In the genomic region with DNA sequence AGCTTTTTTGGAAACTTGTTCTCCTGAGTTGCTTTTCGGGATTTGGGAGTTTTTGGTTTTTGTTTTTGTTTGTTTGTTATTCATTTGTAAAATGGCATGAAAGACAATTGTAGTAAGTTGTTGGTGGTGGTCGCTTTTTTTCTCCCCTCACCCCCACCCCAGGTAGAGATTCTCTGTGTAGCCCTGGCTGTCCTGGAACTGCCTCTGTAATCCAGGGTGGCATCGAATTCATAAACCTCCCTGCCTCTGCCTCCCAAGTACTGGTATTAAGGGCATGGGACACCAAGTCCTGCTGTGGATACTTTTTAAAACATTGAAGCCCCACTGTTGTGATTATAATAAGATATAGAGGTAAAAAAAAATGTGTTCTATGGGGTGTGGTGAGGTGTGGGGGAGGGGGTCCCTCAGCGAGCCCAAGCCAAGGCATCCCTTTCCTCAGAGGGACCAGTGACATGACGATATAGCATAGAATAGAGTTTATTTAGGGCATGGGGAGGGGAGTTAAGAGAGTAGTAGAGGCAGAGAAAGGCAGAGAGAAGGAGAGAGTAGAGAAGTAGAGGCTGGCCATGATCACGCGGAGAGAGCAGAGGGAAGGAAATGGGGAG, we compare ENCODE assay signal across 8 mouse cellular contexts. TPM values are rescaled to one million over a fixed set of nuclear protein-coding genes. Genes with fewer than 3 reads are reported as not detected.
DNase-seq lines count a peak whose midpoint lies in the region; ATAC-seq lines count a peak whose summit lies in the region.

No protein-coding gene starts in this region.

- no peaks in the 10 kb centered on the region for H3K27me3 ChIP-seq in lung, embryonic 16.5 days (ENCODE audit: control insufficient read depth, insufficient read depth, low read depth, low read length)
- no peaks in the 10 kb centered on the region for H3K27me3 ChIP-seq in limb, embryonic 15.5 days
- no peaks in the 10 kb centered on the region for H3K27me3 ChIP-seq in stomach, embryonic 15.5 days (replicated peaks)

- H3K27ac ChIP-seq in lung, embryonic 16.5 days (ENCODE audit: low read length) = no peak overlapping the region
- no peak overlapping the region for H3K27ac ChIP-seq in limb, embryonic 15.5 days
- H3K27ac ChIP-seq in stomach, embryonic 15.5 days = no peak overlapping the region

- H3K4me2 ChIP-seq in lung, embryonic 16.5 days (ENCODE audit: low read depth, low read length) = peak overlapping the region; percentile 81
- peak overlapping the region; percentile 49; the same call in 1 of the 2 replicates for H3K4me2 ChIP-seq in limb, embryonic 15.5 days
- H3K4me2 ChIP-seq in stomach, embryonic 15.5 days = peak overlapping the region; percentile 66

- H3K9ac ChIP-seq in lung, embryonic 16.5 days (ENCODE audit: low read length) = no peak overlapping the region
- H3K9ac ChIP-seq in limb, embryonic 15.5 days = no peak overlapping the region
- H3K9ac ChIP-seq in stomach, embryonic 15.5 days = no peak overlapping the region

- H3K4me3 ChIP-seq in lung, embryonic 16.5 days (ENCODE audit: low read length) = peak overlapping the region; percentile 78
- H3K4me3 ChIP-seq in limb, embryonic 15.5 days = peak overlapping the region; percentile 66
- H3K4me3 ChIP-seq in stomach, embryonic 15.5 days (replicated peaks) = peak overlapping the region; percentile 61

- H3K4me1 ChIP-seq in lung, embryonic 16.5 days (replicated peaks; ENCODE audit: control insufficient read depth, insufficient read depth, low read length) = peaks cover 7% of the 10 kb centered on the region; the same call in 1 of the 2 replicates
- peaks cover 4% of the 10 kb centered on the region; the same call in 1 of the 2 replicates for H3K4me1 ChIP-seq in limb, embryonic 15.5 days
- 0 out of 2 replicates have a peak, but pooled peaks cover 3% of the 10 kb centered on the region for H3K4me1 ChIP-seq in stomach, embryonic 15.5 days

- intact Hi-C loops in left cerebral cortex, postnatal 4 days (cut with DNase I) = no loop called here

- ATAC-seq in lung, embryonic 16.5 days (ENCODE audit: low read depth) = peak; percentile 13; the same call in 1 of the 2 replicates
- no peak for ATAC-seq in limb, embryonic 15.5 days (ENCODE audit: insufficient number of reproducible peaks, low FRiP score, low TSS enrichment, low read depth)
- ATAC-seq in stomach, embryonic 15.5 days (ENCODE audit: insufficient read depth, low FRiP score, low read depth) = no peak

- H3K36me3 ChIP-seq in lung, embryonic 16.5 days (ENCODE audit: control insufficient read depth, insufficient read depth, low read length) = peaks cover 13% of the 10 kb centered on the region
- H3K36me3 ChIP-seq in limb, embryonic 15.5 days = peaks cover 22% of the 10 kb centered on the region
- H3K36me3 ChIP-seq in stomach, embryonic 15.5 days = peaks cover 18% of the 10 kb centered on the region

- H3K9me3 ChIP-seq in lung, embryonic 16.5 days (ENCODE audit: control insufficient read depth, low read length) = no peaks in the 10 kb centered on the region
- no peaks in the 10 kb centered on the region for H3K9me3 ChIP-seq in limb, embryonic 15.5 days
- no peaks in the 10 kb centered on the region for H3K9me3 ChIP-seq in stomach, embryonic 15.5 days

- 62% methylated on average over 7 of the region's 7 CpGs for WGBS in lung, embryonic 16.5 days
- WGBS in limb, embryonic 15.5 days = 55% methylated on average over 7 of the region's 7 CpGs
- WGBS in stomach, embryonic 15.5 days = 56% methylated on average over 7 of the region's 7 CpGs

- peak; percentile 33 for DNase-seq in cerebellum, adult 11-12 months
- DNase-seq in cerebellum, adult 11 months = no peak
- no peak for DNase-seq in lung, postnatal 14 days
- no peak for DNase-seq in layer of hippocampus, adult 8-10 months (ENCODE audit: low spot score in 2 of 2)
- DNase-seq in left cerebral cortex, postnatal 4 days = no peak

RNA-seq across cellular contexts. Expression of a gene that starts 2.9 kb away (rescaled TPM):
- 11.8 and 12.8 TPM in 2 replicates for polyA plus RNA-seq in lung, embryonic 16.5 days (2015; fragmentation: Nextera tagmentation; extraction: Ambion mirVana)
- 10.4 and 11.7 TPM in 2 replicates for polyA plus RNA-seq in limb, embryonic 15.5 days (2015; fragmentation: Nextera tagmentation; extraction: Ambion mirVana)
- 8.5 and 9.2 TPM in 2 replicates for polyA plus RNA-seq in stomach, embryonic 15.5 days (2015; fragmentation: Nextera tagmentation; extraction: Ambion mirVana)
- 10 to 100 TPM; 12.2 to 15.2 (median 14.8) TPM for total RNA-seq in layer of hippocampus, adult 8-10 months (2022)
- total RNA-seq in left cerebral cortex, postnatal 4 days (2021) = 10 to 100 TPM; 10.1 to 12.0 TPM

RNA-seq across cellular contexts. Expression of a gene that starts 29.0 kb away (rescaled TPM):
- polyA plus RNA-seq in lung, embryonic 16.5 days (2015; fragmentation: Nextera tagmentation; extraction: Ambion mirVana) = 4.7 and 5.4 TPM in 2 replicates
- 4.7 and 5.1 TPM in 2 replicates for polyA plus RNA-seq in limb, embryonic 15.5 days (2015; fragmentation: Nextera tagmentation; extraction: Ambion mirVana)
- 5.1 and 5.6 TPM in 2 replicates for polyA plus RNA-seq in stomach, embryonic 15.5 days (2015; fragmentation: Nextera tagmentation; extraction: Ambion mirVana)
- 10 to 100 TPM in 1 of 4 experiments, 1 to 10 TPM in 3; 8.0 to 10.8 (median 9.1) TPM for total RNA-seq in layer of hippocampus, adult 8-10 months (2022)
- 1 to 10 TPM; 6.1 to 6.3 TPM for total RNA-seq in left cerebral cortex, postnatal 4 days (2021)

RNA-seq across cellular contexts. Expression of a gene that starts 33.5 kb away (rescaled TPM):
- polyA plus RNA-seq in lung, embryonic 16.5 days (2015; fragmentation: Nextera tagmentation; extraction: Ambion mirVana) = 6.1 and 6.9 TPM in 2 replicates
- 5.2 and 6.1 TPM in 2 replicates for polyA plus RNA-seq in limb, embryonic 15.5 days (2015; fragmentation: Nextera tagmentation; extraction: Ambion mirVana)
- 5.5 and 6.3 TPM in 2 replicates for polyA plus RNA-seq in stomach, embryonic 15.5 days (2015; fragmentation: Nextera tagmentation; extraction: Ambion mirVana)
- total RNA-seq in layer of hippocampus, adult 8-10 months (2022) = 1 to 10 TPM; 2.9 to 4.6 (median 4.0) TPM
- total RNA-seq in left cerebral cortex, postnatal 4 days (2021) = 1 to 10 TPM; 5.2 to 6.2 TPM

RNA-seq across cellular contexts. Expression of a gene that starts 46.2 kb away (rescaled TPM):
- 3.5 and 4.2 TPM in 2 replicates for polyA plus RNA-seq in lung, embryonic 16.5 days (2015; fragmentation: Nextera tagmentation; extraction: Ambion mirVana)
- polyA plus RNA-seq in limb, embryonic 15.5 days (2015; fragmentation: Nextera tagmentation; extraction: Ambion mirVana) = 5.5 and 6.1 TPM in 2 replicates
- 3.5 and 4.3 TPM in 2 replicates for polyA plus RNA-seq in stomach, embryonic 15.5 days (2015; fragmentation: Nextera tagmentation; extraction: Ambion mirVana)
- total RNA-seq in layer of hippocampus, adult 8-10 months (2022) = 10 to 100 TPM in 1 of 4 experiments, 1 to 10 TPM in 3; 8.0 to 10.2 (median 9.0) TPM
- total RNA-seq in left cerebral cortex, postnatal 4 days (2021) = 1 to 10 TPM; 6.4 to 7.3 TPM
